Mouse (Mus musculus): Measurements from ENCODE around the gene Paqr6.
"Not testable (repeated sequence)": the region's sequence is repeated elsewhere in the genome, so short reads cannot be mapped to it uniquely, and the experiment has no call there.

- not testable (repeated sequence) for TF ChIP-seq CTCF, POLR2A (IDR thresholded peaks at IDR 0.05; ENCODE audit: insufficient read depth, low read depth, low read length)
Measured at GRCm38 (mm10) chr3:88381389-88382315, 17.3 kb downstream of the Paqr6 start.

All from olfactory bulb, adult 2 months (tissue).